Mouse (Mus musculus): ENCODE measurements around the gene Atp6v0b. TPM values are rescaled to one million over a fixed set of nuclear protein-coding genes. Genes with fewer than 3 reads are reported as not detected.

Atp6v0b gene
- polyA plus RNA-seq, 1 experiment from 2014 or later: 187 TPM

- no peak overlapping the region for H3K4me3 ChIP-seq (ENCODE audit: low read depth, low read length)
- peaks cover 9% of the 10 kb centered on the region; the same call in 1 of the 2 replicates for H3K4me1 ChIP-seq (replicated peaks; ENCODE audit: control insufficient read depth, insufficient read depth, low read length)
- DNase-seq (ENCODE audit: low spot score): no peak
- no peaks in the 10 kb centered on the region for H3K9me3 ChIP-seq (ENCODE audit: control insufficient read depth, low read length)
- no peak overlapping the region for H3K4me2 ChIP-seq (ENCODE audit: low read depth, low read length, severe bottlenecking)
- H3K36me3 ChIP-seq (ENCODE audit: control insufficient read depth, insufficient read depth, low read length): no peaks in the 10 kb centered on the region
- ATAC-seq (replicated peaks; ENCODE audit: low FRiP score): no peak
- H3K27ac ChIP-seq (ENCODE audit: low read depth, low read length): no peak overlapping the region
- no peak overlapping the region for H3K9ac ChIP-seq (ENCODE audit: low read length)
- 61% methylated on average over 2 of the region's 2 CpGs for WGBS
- peaks cover 31% of the 10 kb centered on the region for H3K27me3 ChIP-seq (ENCODE audit: control insufficient read depth, insufficient read depth, low read length)
Observed at GRCm38 (mm10) chr4:117923450-117923849, 36.3 kb upstream of the Atp6v0b start.

GRCm38 (mm10) chr4:117921358-117921757 is 34.2 kb upstream of the Atp6v0b start:
- WGBS: 83% methylated on average over 2 of the region's 2 CpGs
- H3K4me2 ChIP-seq (ENCODE audit: low read depth, low read length, severe bottlenecking): no peak overlapping the region
- H3K4me3 ChIP-seq (ENCODE audit: low read depth, low read length): no peak overlapping the region
- H3K9me3 ChIP-seq (ENCODE audit: control insufficient read depth, low read length): no peaks in the 10 kb centered on the region
- H3K36me3 ChIP-seq (ENCODE audit: control insufficient read depth, insufficient read depth, low read length): no peaks in the 10 kb centered on the region
- ATAC-seq (replicated peaks; ENCODE audit: low FRiP score): no peak
- DNase-seq (ENCODE audit: low spot score): no peak
- H3K27me3 ChIP-seq (ENCODE audit: control insufficient read depth, insufficient read depth, low read length): peaks cover 11% of the 10 kb centered on the region
- no peak overlapping the region for H3K27ac ChIP-seq (ENCODE audit: low read depth, low read length)
- H3K4me1 ChIP-seq (replicated peaks; ENCODE audit: control insufficient read depth, insufficient read depth, low read length): peaks cover 2% of the 10 kb centered on the region; the same call in 1 of the 2 replicates
- no peak overlapping the region for H3K9ac ChIP-seq (ENCODE audit: low read length)

GRCm38 (mm10) chr4:117918762-117919161 is 31.6 kb upstream of the Atp6v0b start:
- H3K9ac ChIP-seq (ENCODE audit: low read length): no peak overlapping the region
- DNase-seq (ENCODE audit: low spot score) (no peak), ATAC-seq (replicated peaks; ENCODE audit: low FRiP score) (no peak)
- no peak overlapping the region for H3K27ac ChIP-seq (ENCODE audit: low read depth, low read length)
- H3K27me3 ChIP-seq (ENCODE audit: control insufficient read depth, insufficient read depth, low read length): no peaks in the 10 kb centered on the region
- no peaks in the 10 kb centered on the region for H3K36me3 ChIP-seq (ENCODE audit: control insufficient read depth, insufficient read depth, low read length)
- H3K4me2 ChIP-seq (ENCODE audit: low read depth, low read length, severe bottlenecking): no peak overlapping the region
- H3K4me3 ChIP-seq (ENCODE audit: low read depth, low read length): no peak overlapping the region
- H3K9me3 ChIP-seq (ENCODE audit: control insufficient read depth, low read length): no peaks in the 10 kb centered on the region
- WGBS: 91% methylated on average over 5 of the region's 5 CpGs
- H3K4me1 ChIP-seq (replicated peaks; ENCODE audit: control insufficient read depth, insufficient read depth, low read length): peaks cover 4% of the 10 kb centered on the region; the same call in 1 of the 2 replicates

GRCm38 (mm10) chr4:117918261-117918660 is 31.1 kb upstream of the Atp6v0b start:
- H3K4me2 ChIP-seq (ENCODE audit: low read depth, low read length, severe bottlenecking): no peak overlapping the region
- no peaks in the 10 kb centered on the region for H3K9me3 ChIP-seq (ENCODE audit: control insufficient read depth, low read length)
- 89% methylated on average over 3 of the region's 3 CpGs for WGBS
- H3K27me3 ChIP-seq (ENCODE audit: control insufficient read depth, insufficient read depth, low read length): no peaks in the 10 kb centered on the region
- DNase-seq (ENCODE audit: low spot score): no peak
- no peak for ATAC-seq (replicated peaks; ENCODE audit: low FRiP score)
- peaks cover 8% of the 10 kb centered on the region for H3K4me1 ChIP-seq (replicated peaks; ENCODE audit: control insufficient read depth, insufficient read depth, low read length)
- no peak overlapping the region for H3K27ac ChIP-seq (ENCODE audit: low read depth, low read length)
- H3K36me3 ChIP-seq (ENCODE audit: control insufficient read depth, insufficient read depth, low read length): no peaks in the 10 kb centered on the region
- no peak overlapping the region for H3K4me3 ChIP-seq (ENCODE audit: low read depth, low read length)
- H3K9ac ChIP-seq (ENCODE audit: low read length): no peak overlapping the region

- 93% methylated on average over 4 of the region's 4 CpGs for WGBS
- no peaks in the 10 kb centered on the region for H3K36me3 ChIP-seq (ENCODE audit: control insufficient read depth, insufficient read depth, low read length)
- H3K9ac ChIP-seq (ENCODE audit: low read length): no peak overlapping the region
- peaks cover 8% of the 10 kb centered on the region for H3K4me1 ChIP-seq (replicated peaks; ENCODE audit: control insufficient read depth, insufficient read depth, low read length)
- no peak overlapping the region for H3K4me3 ChIP-seq (ENCODE audit: low read depth, low read length)
- H3K9me3 ChIP-seq (ENCODE audit: control insufficient read depth, low read length): no peaks in the 10 kb centered on the region
- H3K27me3 ChIP-seq (ENCODE audit: control insufficient read depth, insufficient read depth, low read length): no peaks in the 10 kb centered on the region
- DNase-seq (ENCODE audit: low spot score) (no peak), ATAC-seq (replicated peaks; ENCODE audit: low FRiP score) (no peak)
- no peak overlapping the region for H3K27ac ChIP-seq (ENCODE audit: low read depth, low read length)
- H3K4me2 ChIP-seq (ENCODE audit: low read depth, low read length, severe bottlenecking): no peak overlapping the region
Observed at GRCm38 (mm10) chr4:117917847-117918246, 30.7 kb upstream of the Atp6v0b start.

GRCm38 (mm10) chr4:117917402-117917801 is 30.3 kb upstream of the Atp6v0b start:
- no peaks in the 10 kb centered on the region for H3K27me3 ChIP-seq (ENCODE audit: control insufficient read depth, insufficient read depth, low read length)
- no peak overlapping the region for H3K27ac ChIP-seq (ENCODE audit: low read depth, low read length)
- no peaks in the 10 kb centered on the region for H3K36me3 ChIP-seq (ENCODE audit: control insufficient read depth, insufficient read depth, low read length)
- DNase-seq (ENCODE audit: low spot score) (no peak), ATAC-seq (replicated peaks; ENCODE audit: low FRiP score) (no peak)
- peaks cover 8% of the 10 kb centered on the region for H3K4me1 ChIP-seq (replicated peaks; ENCODE audit: control insufficient read depth, insufficient read depth, low read length)
- H3K9me3 ChIP-seq (ENCODE audit: control insufficient read depth, low read length): no peaks in the 10 kb centered on the region
- no peak overlapping the region for H3K4me2 ChIP-seq (ENCODE audit: low read depth, low read length, severe bottlenecking)
- no peak overlapping the region for H3K4me3 ChIP-seq (ENCODE audit: low read depth, low read length)
- no peak overlapping the region for H3K9ac ChIP-seq (ENCODE audit: low read length)
- WGBS: 89% methylated on average over 4 of the region's 4 CpGs

GRCm38 (mm10) chr4:117916386-117916785 is 29.3 kb upstream of the Atp6v0b start:
- Histone ChIP-seq H3K4me3 (ENCODE audit: low read depth, low read length) (no peak overlapping the region), H3K4me1 (replicated peaks; ENCODE audit: control insufficient read depth, insufficient read depth, low read length) (peaks cover 8% of the 10 kb centered on the region), H3K27me3 (ENCODE audit: control insufficient read depth, insufficient read depth, low read length) (no peaks in the 10 kb centered on the region), H3K4me2 (ENCODE audit: low read depth, low read length, severe bottlenecking) (no peak overlapping the region; the same call in 1 of the 2 replicates), H3K9ac (ENCODE audit: low read length) (no peak overlapping the region), H3K27ac (ENCODE audit: low read depth, low read length) (no peak overlapping the region), H3K36me3 (ENCODE audit: control insufficient read depth, insufficient read depth, low read length) (no peaks in the 10 kb centered on the region), H3K9me3 (ENCODE audit: control insufficient read depth, low read length) (no peaks in the 10 kb centered on the region)
- 92% methylated on average over 5 of the region's 5 CpGs for WGBS
- no peak for DNase-seq (ENCODE audit: low spot score)
- ATAC-seq (replicated peaks; ENCODE audit: low FRiP score): no peak

- DNase-seq (ENCODE audit: low spot score) (no peak), ATAC-seq (replicated peaks; ENCODE audit: low FRiP score) (no peak)
- H3K36me3 ChIP-seq (ENCODE audit: control insufficient read depth, insufficient read depth, low read length): no peaks in the 10 kb centered on the region
- 8% methylated on average over 19 of the region's 19 CpGs for WGBS
- peak overlapping the region; percentile 80 for H3K9ac ChIP-seq (ENCODE audit: low read length)
- H3K9me3 ChIP-seq (ENCODE audit: control insufficient read depth, low read length): no peaks in the 10 kb centered on the region
- peaks cover 8% of the 10 kb centered on the region for H3K4me1 ChIP-seq (replicated peaks; ENCODE audit: control insufficient read depth, insufficient read depth, low read length)
- peak overlapping the region; percentile 100 for H3K4me2 ChIP-seq (ENCODE audit: low read depth, low read length, severe bottlenecking)
- peak overlapping the region; percentile 78 for H3K4me3 ChIP-seq (ENCODE audit: low read depth, low read length)
- no peak overlapping the region for H3K27ac ChIP-seq (ENCODE audit: low read depth, low read length)
- H3K27me3 ChIP-seq (ENCODE audit: control insufficient read depth, insufficient read depth, low read length): no peaks in the 10 kb centered on the region
Observed at GRCm38 (mm10) chr4:117915489-117916105, 28.5 kb upstream of the Atp6v0b start.

Data from forebrain, embryonic 11.5 days (tissue).